Mouse (Mus musculus) liver, adult 2 months (tissue): Measurements from ENCODE around the gene Vsig10l. TPM values are rescaled to one million over a fixed set of nuclear protein-coding genes. Genes with fewer than 3 reads are reported as not detected.

Experiments used
- DNase-seq: peaks from one replicate; pipeline ENCODE4 v3.0.0-alpha.2; 2011; ENCODE audit warnings: low read depth, low spot score; ENCODE audit errors: extremely low read depth
- H3K27ac ChIP-seq: fragments of 200-500 bp; replicated peaks from 2 replicates; pipeline ENCODE4 v1.5.1; 2012; ENCODE audit warnings: low read depth, mild to moderate bottlenecking, control low read depth, inconsistent platforms, low read length; ENCODE audit not compliant: insufficient read depth
- H3K27me3 ChIP-seq: fragments of 200-500 bp; 2 replicates; pipeline ENCODE4 v1.6.1; 2012; ENCODE audit warnings: mild to moderate bottlenecking, moderate library complexity, low read length, inconsistent platforms; ENCODE audit not compliant: control insufficient read depth, insufficient read depth
- H3K36me3 ChIP-seq: fragments of 200-500 bp; 2 replicates; pipeline ENCODE4 v1.6.1; 2012; ENCODE audit warnings: low read length, inconsistent platforms; ENCODE audit not compliant: control insufficient read depth, insufficient read depth
- H3K4me1 ChIP-seq: fragments of 200-500 bp; 2 replicates; pipeline ENCODE4 v1.6.1; 2011; ENCODE audit warnings: low read length; ENCODE audit not compliant: control insufficient read depth, insufficient read depth
- H3K4me3 ChIP-seq: fragments of 200-500 bp; 2 replicates; pipeline ENCODE4 v1.5.1; 2011; ENCODE audit warnings: low read depth, mild to moderate bottlenecking, control low read depth, low read length, moderate library complexity; ENCODE audit not compliant: insufficient read depth
- H3K79me2 ChIP-seq: fragments of 200-500 bp; 2 replicates; pipeline ENCODE4 v1.6.1; 2012; ENCODE audit warnings: inconsistent platforms, mild to moderate bottlenecking, low read length, moderate library complexity; ENCODE audit not compliant: control insufficient read depth, insufficient read depth
- H3K9ac ChIP-seq: fragments of 200-500 bp; 2 replicates; pipeline ENCODE4 v1.6.1; 2012; ENCODE audit warnings: low read depth, mild to moderate bottlenecking, control low read depth, inconsistent platforms, low read length
- CTCF ChIP-seq: fragments of 200-500 bp; IDR thresholded peaks from 2 replicates; pipeline ENCODE4 v1.5.1; 2011; ENCODE audit warnings: low read depth, low read length, control low read depth
- POLR2A ChIP-seq: fragments of 200-500 bp; IDR thresholded peaks from 2 replicates; pipeline ENCODE4 v1.6.1; 2011; ENCODE audit warnings: low read length, control low read depth; ENCODE audit not compliant: insufficient read depth; ENCODE audit errors: extremely low read depth
- WGBS: fragments of 180-500 bp; shearing (Covaris S2); methylation state at CpG from one replicate; pipeline ENCODE4 v1.1.7; 2018; 5-methylcytosine and 5-hydroxymethylcytosine counted together
- polyA plus RNA-seq: library from polyadenylated mRNA; depleted of rRNA; stranded (reverse); fragments of >200 nt; gene quantifications from 2 replicates; pipeline ENCODE4 v1.2.3, GENCODE M21; 2012
- total RNA-seq: library from RNA; depleted of rRNA; stranded (reverse); fragments of >200 nt; gene quantifications from 2 replicates; pipeline ENCODE4 v1.2.3, GENCODE M21; 2014

Vsig10l gene
- total and polyA plus RNA-seq, 2 experiments: 0.37 to 1.6 TPM

DNA sequence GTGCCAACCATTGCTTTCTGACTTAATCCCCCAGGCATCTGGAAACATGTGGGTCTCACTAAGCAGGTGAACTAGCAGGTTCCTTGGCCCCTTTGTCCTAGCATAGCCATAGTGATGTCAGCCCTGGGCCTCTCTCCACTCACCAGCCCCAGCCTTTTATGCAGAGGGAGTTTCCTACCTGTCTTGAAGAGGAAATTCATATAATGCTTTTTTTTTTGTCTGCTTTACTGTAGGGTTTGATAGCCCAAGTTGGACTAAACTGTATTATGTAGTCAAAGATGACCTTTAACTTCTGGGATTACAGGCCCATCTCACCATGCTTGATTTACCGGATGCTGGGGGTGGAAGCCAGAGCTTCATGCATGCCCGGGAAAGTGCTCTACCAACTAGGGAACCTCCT is 13.1 kb upstream of the Vsig10l start:
- WGBS: 52% methylated on average over 2 of the region's 2 CpGs
- peaks cover 58% of the 10 kb centered on the region for H3K4me1 ChIP-seq
- H3K27ac ChIP-seq: no peak overlapping the region
- H3K27me3 ChIP-seq: no peaks in the 10 kb centered on the region
- no peak for DNase-seq
- H3K79me2 ChIP-seq: peaks cover 17% of the 10 kb centered on the region; the same call in 1 of the 2 replicates
- TF ChIP-seq POLR2A (no peak), CTCF (no peak)
- no peak overlapping the region for H3K9ac ChIP-seq
- no peak overlapping the region for H3K4me3 ChIP-seq
- peaks cover 6% of the 10 kb centered on the region; the same call in 1 of the 2 replicates for H3K36me3 ChIP-seq

DNA sequence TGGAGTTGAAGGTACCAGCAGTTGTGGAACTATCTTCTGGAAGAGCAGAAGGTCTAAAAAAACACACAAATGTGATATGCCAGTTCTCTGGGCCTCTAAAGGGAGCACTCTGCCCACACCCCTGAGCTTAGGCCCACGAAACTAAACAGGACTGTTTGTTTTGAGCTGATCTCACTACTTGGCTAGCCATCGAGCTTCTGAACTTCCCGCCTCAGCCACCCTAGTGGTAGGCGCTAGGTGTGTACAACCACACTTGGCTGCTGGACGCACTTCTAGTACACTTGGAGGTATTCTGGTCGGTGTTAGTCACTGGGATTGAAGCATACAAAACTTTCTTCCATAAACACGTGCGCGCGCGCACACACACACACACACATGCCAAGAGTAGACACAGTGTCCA is 11.2 kb upstream of the Vsig10l start:
- WGBS: 57% methylated on average over 11 of the region's 11 CpGs
- peaks cover 18% of the 10 kb centered on the region for H3K36me3 ChIP-seq
- no peaks in the 10 kb centered on the region; the same call in 1 of the 2 replicates for H3K79me2 ChIP-seq
- DNase-seq: peak; percentile 70
- H3K4me1 ChIP-seq: peaks cover 47% of the 10 kb centered on the region
- TF ChIP-seq CTCF (peak; percentile 41), POLR2A (no peak)
- H3K4me3 ChIP-seq: no peak overlapping the region
- H3K9ac ChIP-seq: no peak overlapping the region
- H3K27me3 ChIP-seq: no peaks in the 10 kb centered on the region
- H3K27ac ChIP-seq: no peak overlapping the region

DNA sequence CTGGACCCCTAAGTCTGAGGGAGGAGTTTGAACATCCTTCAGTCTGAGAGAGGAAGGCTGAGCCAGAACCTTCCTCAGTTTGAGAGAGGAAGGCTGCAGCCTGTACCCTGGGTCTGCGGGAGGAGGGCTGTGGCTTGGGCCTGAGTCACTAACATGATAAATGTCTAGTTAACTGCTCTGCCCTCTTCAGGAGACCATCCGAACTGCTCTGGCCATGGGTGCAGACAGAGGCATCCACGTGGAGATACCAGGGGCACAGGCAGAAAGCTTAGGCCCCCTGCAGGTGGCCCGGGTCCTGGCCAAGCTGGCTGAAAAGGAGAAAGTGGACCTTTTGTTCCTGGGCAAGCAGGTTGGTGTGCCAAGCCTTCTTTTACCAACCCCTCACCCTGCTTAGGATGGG is 10.3 kb upstream of the Vsig10l start:
- TF ChIP-seq CTCF: peak; percentile 39
- TF ChIP-seq POLR2A: no peak
- DNase-seq: no peak
- Histone ChIP-seq H3K27ac (no peak overlapping the region), H3K36me3 (peaks cover 24% of the 10 kb centered on the region), H3K9ac (no peak overlapping the region), H3K4me1 (peaks cover 42% of the 10 kb centered on the region), H3K4me3 (no peak overlapping the region), H3K79me2 (no peaks in the 10 kb centered on the region; the same call in 1 of the 2 replicates), H3K27me3 (no peaks in the 10 kb centered on the region)
- 60% methylated on average over 4 of the region's 4 CpGs for WGBS

DNA sequence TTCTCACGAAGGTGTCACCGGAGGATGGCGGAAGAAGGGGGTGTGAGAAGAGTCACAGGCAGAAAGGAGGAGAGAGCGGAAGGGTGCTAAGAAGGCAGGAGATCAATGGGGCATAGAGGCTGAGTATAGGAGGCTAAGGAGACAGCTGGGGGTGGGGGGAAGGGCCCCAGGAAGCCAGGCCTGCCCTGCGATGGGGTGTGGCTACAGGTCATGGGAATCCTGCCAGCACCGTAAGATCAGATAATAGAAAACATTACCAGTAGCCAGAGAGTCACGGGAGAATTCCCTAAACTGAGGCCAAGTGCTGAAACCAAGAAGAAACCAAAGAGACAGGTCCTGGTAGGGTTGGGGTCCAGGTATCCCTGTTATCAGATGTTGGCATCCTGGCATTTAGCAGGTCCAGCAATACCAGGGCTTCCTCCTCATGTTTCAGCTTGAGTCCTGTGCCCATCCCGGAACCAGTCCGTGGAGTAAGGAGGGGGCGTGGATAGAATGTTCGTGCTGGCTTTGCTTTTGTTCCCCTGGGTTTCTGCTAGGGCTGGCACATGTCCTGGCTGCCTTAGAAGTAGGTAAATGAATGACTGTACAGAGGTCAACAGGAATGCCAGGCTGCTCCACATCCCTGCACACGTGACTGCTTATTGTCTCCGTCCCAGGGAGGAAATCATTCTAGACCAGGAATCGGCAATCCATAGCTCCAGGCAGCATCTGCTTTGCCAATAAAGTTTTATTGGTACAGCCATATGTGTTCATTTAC is 9.2 kb upstream of the Vsig10l start:
- Histone ChIP-seq H3K9ac (no peak overlapping the region), H3K4me1 (peaks cover 34% of the 10 kb centered on the region), H3K4me3 (no peak overlapping the region), H3K36me3 (peaks cover 24% of the 10 kb centered on the region), H3K79me2 (no peaks in the 10 kb centered on the region), H3K27me3 (no peaks in the 10 kb centered on the region), H3K27ac (peak overlapping the region; percentile 42; the same call in 1 of the 2 replicates)
- TF ChIP-seq CTCF (no peak), POLR2A (no peak)
- 42% methylated on average over 14 of the region's 14 CpGs for WGBS
- peak; percentile 78 for DNase-seq

DNA sequence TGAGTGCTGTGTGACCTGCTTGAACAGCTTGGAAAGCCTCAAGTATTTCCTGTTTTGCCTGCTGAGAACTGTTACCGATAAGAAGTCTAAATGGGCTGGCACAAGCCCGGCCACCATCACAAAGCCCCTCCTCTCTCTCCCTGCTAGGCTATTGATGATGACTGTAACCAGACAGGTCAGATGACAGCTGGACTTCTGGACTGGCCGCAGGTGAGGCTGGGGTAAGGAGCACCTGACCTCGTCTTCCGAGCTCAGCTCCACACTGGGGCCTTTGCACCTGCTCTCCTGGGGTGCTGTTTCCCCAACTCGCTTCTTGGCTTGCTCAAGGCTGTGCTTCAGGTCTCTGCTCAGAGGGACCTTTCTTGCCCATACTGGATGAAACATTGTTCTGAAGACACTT is 8.6 kb upstream of the Vsig10l start:
- H3K27me3 ChIP-seq: no peaks in the 10 kb centered on the region
- no peak overlapping the region for H3K27ac ChIP-seq
- H3K4me3 ChIP-seq: no peak overlapping the region
- no peak for DNase-seq
- 70% methylated on average over 6 of the region's 6 CpGs for WGBS
- peaks cover 24% of the 10 kb centered on the region for H3K36me3 ChIP-seq
- H3K79me2 ChIP-seq: no peaks in the 10 kb centered on the region
- no peak overlapping the region for H3K9ac ChIP-seq
- TF ChIP-seq CTCF (no peak), POLR2A (no peak)
- H3K4me1 ChIP-seq: peaks cover 33% of the 10 kb centered on the region

DNA sequence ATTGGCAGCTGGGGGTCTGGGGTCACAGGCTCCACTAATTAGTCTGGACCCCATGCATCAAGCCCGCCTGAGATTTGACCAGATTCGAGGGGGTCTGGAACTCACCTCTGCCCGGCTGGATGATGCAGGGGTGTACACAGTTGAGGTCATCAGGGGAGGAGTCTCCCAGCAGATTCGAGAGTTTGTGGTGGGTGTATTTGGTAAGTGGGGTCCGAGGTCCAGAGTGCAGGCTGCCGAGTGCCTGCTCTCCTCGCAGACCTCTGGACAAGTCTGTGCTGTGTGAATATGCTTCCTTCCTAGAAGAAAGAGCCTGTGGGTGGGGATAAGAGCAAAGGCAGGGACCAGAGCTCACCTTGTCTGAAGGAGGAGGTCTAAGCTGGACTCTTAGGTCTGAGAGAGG is 1.0 kb downstream of the Vsig10l start:
- WGBS: 71% methylated on average over 7 of the region's 7 CpGs

More for the DNA sequence above, 1.0 kb downstream of the Vsig10l start:
- Histone ChIP-seq H3K9ac (no peak overlapping the region), H3K27ac (no peak overlapping the region), H3K36me3 (no peaks in the 10 kb centered on the region), H3K27me3 (no peaks in the 10 kb centered on the region), H3K4me3 (no peak overlapping the region), H3K79me2 (no peaks in the 10 kb centered on the region), H3K4me1 (peaks cover 2% of the 10 kb centered on the region)
- no peak for DNase-seq
- TF ChIP-seq CTCF (no peak), POLR2A (no peak)
